Mouse (Mus musculus) forebrain, postnatal 0 days (tissue): Measurements from ENCODE around the gene Slc9a6. TPM values are rescaled to one million over a fixed set of nuclear protein-coding genes. Genes with fewer than 3 reads are reported as not detected.

Source experiments
- ATAC-seq: fragments of 200-750 bp; cut with Nextera tagmentation; 2 replicates; pipeline ENCODE4 v1.8.0; 2017; ENCODE audit warnings: mild to moderate bottlenecking, moderate library complexity
- DNase-seq: peaks from one replicate; pipeline ENCODE4 v3.0.0-alpha.2; 2015
- H3K27ac ChIP-seq: fragments of 300-500 bp; sonication (generic); 2 replicates; pipeline ENCODE4 v1.5.1; 2014; ENCODE audit warnings: low read depth, mild to moderate bottlenecking, antibody characterized with exemption, low read length, moderate library complexity, mixed read lengths
- H3K27me3 ChIP-seq: fragments of 300-500 bp; sonication (generic); 2 replicates; pipeline ENCODE4 v1.6.1; 2014; ENCODE audit warnings: mild to moderate bottlenecking, low read length, mixed read lengths; ENCODE audit not compliant: insufficient read depth
- H3K36me3 ChIP-seq: fragments of 300-500 bp; sonication (generic); 2 replicates; pipeline ENCODE4 v1.6.1; 2014; ENCODE audit warnings: mild to moderate bottlenecking, moderate library complexity; ENCODE audit not compliant: insufficient read depth
- H3K4me1 ChIP-seq: fragments of 300-500 bp; sonication (generic); 2 replicates; pipeline ENCODE4 v1.6.1; 2014; ENCODE audit warnings: antibody characterized with exemption; ENCODE audit not compliant: insufficient read depth
- H3K4me2 ChIP-seq: fragments of 300-500 bp; sonication (generic); 2 replicates; pipeline ENCODE4 v1.6.1; 2014; ENCODE audit warnings: low read depth, mild to moderate bottlenecking, moderate library complexity
- H3K4me3 ChIP-seq: fragments of 300-500 bp; sonication (generic); 2 replicates; pipeline ENCODE4 v1.5.1; 2014; ENCODE audit warnings: low read depth, low read length, mixed read lengths
- H3K9ac ChIP-seq: fragments of 300-500 bp; sonication (generic); 2 replicates; pipeline ENCODE4 v1.6.1; 2014; ENCODE audit warnings: mild to moderate bottlenecking
- H3K9me3 ChIP-seq: fragments of 300-500 bp; sonication (generic); 2 replicates; pipeline ENCODE4 v1.6.1; 2016; ENCODE audit warnings: low read length
- CTCF ChIP-seq: sonication (generic); IDR thresholded peaks from 2 replicates; pipeline ENCODE4 v1.5.1; 2016; ENCODE audit warnings: antibody characterized with exemption, control low read depth, low read depth
- WGBS: fragments of 180-500 bp; shearing (Covaris S2); extraction: QIAGEN DNeasy Blood & Tissue Kit; methylation state at CpG from one replicate; pipeline ENCODE4 v1.1.7; 2014; 5-methylcytosine and 5-hydroxymethylcytosine counted together
- polyA plus RNA-seq: library from polyadenylated mRNA; unstranded; fragments of >200 nt; fragmentation: Nextera tagmentation; extraction: Ambion mirVana; gene quantifications from 2 replicates; pipeline ENCODE4 v1.2.1, GENCODE M21; 2015
- total RNA-seq: library from RNA; depleted of rRNA; stranded (reverse); fragments of >200 nt; gene quantifications from 2 replicates; pipeline ENCODE4 v1.2.3, GENCODE M21; 2014

Slc9a6 gene
- total and polyA plus RNA-seq, 2 experiments from 2014 or later, result 52.5 to 98.7 TPM

GRCm38 (mm10) chrX:56650355-56650652, 40.7 kb downstream of the Slc9a6 start:
- ATAC-seq, result no peak
- Histone ChIP-seq H3K4me1 (no peaks in the 10 kb centered on the region), H3K9me3 (no peaks in the 10 kb centered on the region), H3K27me3 (no peaks in the 10 kb centered on the region), H3K4me2 (no peak overlapping the region), H3K36me3 (no peaks in the 10 kb centered on the region; the same call in 1 of the 2 replicates), H3K4me3 (no peak overlapping the region), H3K27ac (no peak overlapping the region), H3K9ac (no peak overlapping the region)
- no peak for DNase-seq
- 81% methylated on average over 2 of the region's 2 CpGs for WGBS
- TF ChIP-seq CTCF, result no peak

GRCm38 (mm10) chrX:56650885-56651284, 41.3 kb downstream of the Slc9a6 start:
- H3K27ac ChIP-seq, result no peak overlapping the region
- H3K27me3 ChIP-seq, result no peaks in the 10 kb centered on the region
- H3K9me3 ChIP-seq, result no peaks in the 10 kb centered on the region
- no peaks in the 10 kb centered on the region; the same call in 1 of the 2 replicates for H3K36me3 ChIP-seq
- H3K4me1 ChIP-seq, result no peaks in the 10 kb centered on the region
- no peak overlapping the region for H3K4me2 ChIP-seq
- H3K4me3 ChIP-seq, result no peak overlapping the region
- no peak for TF ChIP-seq CTCF
- ATAC-seq (no peak), DNase-seq (no peak)
- H3K9ac ChIP-seq, result no peak overlapping the region
- WGBS, result 66% methylated on average over 6 of the region's 6 CpGs

GRCm38 (mm10) chrX:56651738-56652137, 42.2 kb downstream of the Slc9a6 start:
- no peak overlapping the region for H3K27ac ChIP-seq
- H3K9ac ChIP-seq, result no peak overlapping the region
- H3K9me3 ChIP-seq, result no peaks in the 10 kb centered on the region
- H3K4me1 ChIP-seq, result no peaks in the 10 kb centered on the region
- no peak for ATAC-seq
- no peak overlapping the region for H3K4me3 ChIP-seq
- H3K36me3 ChIP-seq, result no peaks in the 10 kb centered on the region; the same call in 1 of the 2 replicates
- H3K27me3 ChIP-seq, result no peaks in the 10 kb centered on the region
- no peak for TF ChIP-seq CTCF
- H3K4me2 ChIP-seq, result no peak overlapping the region
- WGBS, result 43% methylated on average over 7 of the region's 7 CpGs
- DNase-seq, result no peak

GRCm38 (mm10) chrX:56655686-56656085, 46.1 kb downstream of the Slc9a6 start:
- WGBS, result 44% methylated on average over 2 of the region's 2 CpGs
- TF ChIP-seq CTCF, result no peak

GRCm38 (mm10) chrX:56659286-56659685, 49.7 kb downstream of the Slc9a6 start:
- DNase-seq (no peak), ATAC-seq (no peak)
- Histone ChIP-seq H3K4me2 (no peak overlapping the region), H3K27me3 (no peaks in the 10 kb centered on the region), H3K4me3 (no peak overlapping the region), H3K4me1 (no peaks in the 10 kb centered on the region), H3K9me3 (no peaks in the 10 kb centered on the region), H3K36me3 (no peaks in the 10 kb centered on the region; the same call in 1 of the 2 replicates), H3K27ac (no peak overlapping the region), H3K9ac (no peak overlapping the region)
- TF ChIP-seq CTCF, result no peak
- 43% methylated on average over 2 of the region's 2 CpGs for WGBS

More at GRCm38 (mm10) chrX:56655686-56656085, 46.1 kb downstream of the Slc9a6 start:
- H3K36me3 ChIP-seq, result no peaks in the 10 kb centered on the region; the same call in 1 of the 2 replicates
- H3K9ac ChIP-seq, result no peak overlapping the region
- no peaks in the 10 kb centered on the region for H3K27me3 ChIP-seq
- H3K4me3 ChIP-seq, result no peak overlapping the region
- ATAC-seq, result no peak
- no peaks in the 10 kb centered on the region for H3K4me1 ChIP-seq
- no peaks in the 10 kb centered on the region for H3K9me3 ChIP-seq
- no peak overlapping the region for H3K27ac ChIP-seq
- no peak overlapping the region for H3K4me2 ChIP-seq
- DNase-seq, result no peak

- TF ChIP-seq CTCF, result no peak
- ATAC-seq (no peak), DNase-seq (no peak)
- WGBS, result 92% methylated on average over 12 of the region's 12 CpGs
- Histone ChIP-seq H3K4me2 (no peak overlapping the region), H3K4me1 (no peaks in the 10 kb centered on the region), H3K4me3 (no peak overlapping the region), H3K27me3 (no peaks in the 10 kb centered on the region), H3K9me3 (no peaks in the 10 kb centered on the region), H3K36me3 (no peaks in the 10 kb centered on the region), H3K27ac (no peak overlapping the region), H3K9ac (no peak overlapping the region)
Observed at GRCm38 (mm10) chrX:56661143-56661542, 51.6 kb downstream of the Slc9a6 start.

GRCm38 (mm10) chrX:56662316-56662715, 52.8 kb downstream of the Slc9a6 start:
- 82% methylated on average over 6 of the region's 6 CpGs for WGBS
- DNase-seq (no peak), ATAC-seq (no peak)
- Histone ChIP-seq H3K27ac (no peak overlapping the region), H3K36me3 (no peaks in the 10 kb centered on the region), H3K27me3 (no peaks in the 10 kb centered on the region), H3K4me2 (no peak overlapping the region), H3K4me3 (no peak overlapping the region), H3K9me3 (no peaks in the 10 kb centered on the region), H3K4me1 (no peaks in the 10 kb centered on the region), H3K9ac (no peak overlapping the region)
- TF ChIP-seq CTCF, result no peak

GRCm38 (mm10) chrX:56663377-56663776, 53.8 kb downstream of the Slc9a6 start:
- Histone ChIP-seq H3K27ac (no peak overlapping the region), H3K36me3 (no peaks in the 10 kb centered on the region), H3K4me1 (no peaks in the 10 kb centered on the region), H3K4me2 (no peak overlapping the region), H3K9me3 (no peaks in the 10 kb centered on the region), H3K27me3 (no peaks in the 10 kb centered on the region), H3K9ac (no peak overlapping the region), H3K4me3 (no peak overlapping the region)
- DNase-seq (no peak), ATAC-seq (no peak)
- no peak for TF ChIP-seq CTCF
- 55% methylated on average over 4 of the region's 4 CpGs for WGBS
